Mouse (Mus musculus): ENCODE results near the gene Kcnab1.
A peak's percentile ranks its signal among the peaks of the same experiment; 100 is the strongest.

The Kcnab1 gene

GRCm38 (mm10) chr3:65108945-65109921 lies at the start of gene Kcnab1:
Gene Kcnab1, plus strand, starts transcription at chr3:65109384.
- no peak for DNase-seq (ENCODE audit: low spot score in 2 of 2)

DNA sequence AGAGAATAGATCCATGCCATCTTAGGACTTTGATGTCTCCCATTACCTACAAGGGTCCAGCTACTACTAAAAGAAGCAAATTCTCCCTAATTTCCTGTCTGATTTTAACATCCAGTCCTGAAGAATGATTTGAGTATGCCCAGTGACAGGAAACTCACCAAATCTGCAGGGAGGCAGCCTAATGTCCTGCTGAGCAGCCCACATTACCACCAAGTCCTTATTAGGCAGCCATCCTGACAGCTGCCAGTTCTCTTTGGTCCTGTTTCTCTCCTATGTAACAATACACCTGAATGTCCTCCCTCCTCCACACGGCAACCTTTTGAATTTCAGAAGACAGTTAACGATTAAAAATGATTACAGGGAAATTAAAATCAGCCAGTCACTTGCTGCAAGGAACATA lies 20.9 kb upstream of the Kcnab1 start:
- no peak for DNase-seq (ENCODE audit: low spot score in 2 of 2)

- no peak for DNase-seq (ENCODE audit: low spot score in 2 of 2)
These were observed 5.1 kb upstream of the Kcnab1 start for GRCm38 (mm10) chr3:65104117-65104516.

GRCm38 (mm10) chr3:65110190-65110589 lies 1.0 kb downstream of the Kcnab1 start:
- DNase-seq (ENCODE audit: low spot score in 2 of 2) = no peak

- no peak for DNase-seq (ENCODE audit: low spot score in 2 of 2)
These were observed 2.0 kb downstream of the Kcnab1 start for GRCm38 (mm10) chr3:65111176-65111575.

DNA sequence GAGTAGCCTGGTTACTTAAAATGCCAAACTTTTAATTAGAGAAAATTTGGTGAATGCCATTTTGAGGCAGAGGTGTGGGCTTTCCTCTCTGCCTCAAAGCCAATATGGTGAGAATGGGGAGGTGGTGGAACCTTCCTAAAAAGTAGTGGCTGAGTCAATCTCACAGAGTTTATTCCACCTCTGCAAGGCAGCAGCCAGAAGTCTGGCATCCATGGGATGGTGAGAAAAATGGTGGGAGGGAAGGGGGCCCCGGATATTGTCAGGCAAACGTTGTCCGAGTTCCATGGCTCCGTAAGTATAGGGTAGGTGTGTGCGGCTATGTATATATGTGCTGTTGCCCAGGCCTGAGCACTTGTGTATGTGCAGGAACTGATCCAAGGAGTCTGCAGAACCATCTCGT lies 6.0 kb downstream of the Kcnab1 start:
- DNase-seq (ENCODE audit: low spot score in 2 of 2) = no peak

DNA sequence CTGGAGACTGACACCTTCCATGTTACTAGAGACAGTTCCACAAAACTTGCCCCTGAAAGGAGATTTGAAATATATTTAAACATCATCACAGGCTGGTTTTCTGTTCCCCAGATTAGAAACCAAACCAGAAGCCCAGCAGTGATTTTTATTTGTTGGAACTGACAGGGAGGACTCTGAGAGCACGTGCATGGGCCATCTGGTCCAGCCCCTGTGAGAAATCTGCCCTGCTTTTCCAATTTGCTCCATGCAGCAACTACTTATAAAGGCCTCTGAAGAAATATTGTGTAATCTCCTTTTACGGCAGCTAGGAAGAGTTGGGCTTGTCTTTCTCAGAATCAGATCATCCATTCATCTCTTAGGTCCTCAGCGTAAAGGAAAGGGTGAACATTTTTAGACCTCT lies 7.8 kb downstream of the Kcnab1 start:
- no peak for DNase-seq (ENCODE audit: low spot score in 2 of 2)

- DNase-seq (ENCODE audit: low spot score in 2 of 2) = no peak
These were observed 8.2 kb downstream of the Kcnab1 start for GRCm38 (mm10) chr3:65117365-65117764.

GRCm38 (mm10) chr3:65124975-65125374 lies 15.8 kb downstream of the Kcnab1 start:
- no peak for DNase-seq (ENCODE audit: low spot score in 2 of 2)

DNA sequence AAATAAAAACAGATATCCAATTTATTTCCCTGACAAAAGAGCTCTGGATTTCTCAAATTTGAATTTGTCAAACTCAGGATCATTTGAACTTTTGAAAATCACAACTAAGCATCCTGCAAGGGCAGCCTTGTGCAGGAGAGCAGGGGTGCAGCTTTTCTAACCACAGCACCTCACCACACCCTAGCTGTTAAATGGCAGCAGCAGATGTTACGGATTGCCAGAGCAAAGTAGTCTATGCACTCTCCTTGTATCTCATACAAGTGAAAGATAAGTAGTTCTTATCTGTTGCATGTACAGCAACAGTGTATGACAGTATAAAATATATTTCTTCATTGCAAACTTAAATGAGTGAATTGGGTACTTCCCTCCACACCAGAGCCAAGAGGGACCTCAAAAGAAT lies 20.4 kb downstream of the Kcnab1 start:
- no peak for DNase-seq (ENCODE audit: low spot score in 2 of 2)

DNA sequence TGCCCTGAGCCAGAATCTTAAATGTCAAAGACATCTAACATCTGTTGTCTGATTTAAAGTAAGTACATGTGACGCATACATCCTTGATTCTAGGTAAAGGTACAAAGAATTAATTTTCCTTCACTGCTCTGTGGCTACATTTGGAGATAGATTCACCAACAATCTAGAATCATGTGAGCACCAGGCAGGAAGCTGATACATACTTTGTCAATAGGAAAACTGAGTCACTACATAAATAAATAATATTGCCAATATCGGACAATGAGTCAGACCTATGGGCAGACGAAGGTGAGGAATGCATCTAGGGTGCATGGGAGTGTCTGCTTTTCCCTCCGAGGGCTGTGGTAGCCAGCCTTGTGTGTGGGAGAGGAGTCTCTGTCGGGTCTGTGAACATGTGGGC lies 25.7 kb downstream of the Kcnab1 start:
- DNase-seq (ENCODE audit: low spot score in 2 of 2) = no peak

DNA sequence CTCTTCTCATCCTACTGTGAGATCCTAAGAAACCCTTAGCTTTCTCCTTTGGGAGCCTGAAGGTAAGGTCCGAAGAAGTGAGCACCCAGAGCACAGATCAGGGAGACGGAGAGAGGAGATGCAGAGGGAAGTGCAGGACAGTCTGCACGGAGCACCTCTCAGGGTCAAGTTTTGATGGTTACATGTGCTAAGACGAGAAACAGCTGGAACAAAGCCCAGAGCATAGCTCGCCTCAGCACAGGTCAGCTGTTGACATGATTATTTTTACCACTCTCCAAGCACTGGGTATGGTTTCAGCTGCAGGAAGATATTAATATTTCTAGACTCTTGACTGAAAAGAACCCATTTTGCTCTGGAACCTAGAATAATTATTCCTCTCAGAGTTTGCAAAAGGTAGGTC lies 27.7 kb downstream of the Kcnab1 start:
- peak; percentile 28 to 51 for DNase-seq (ENCODE audit: low spot score in 2 of 2)

DNA sequence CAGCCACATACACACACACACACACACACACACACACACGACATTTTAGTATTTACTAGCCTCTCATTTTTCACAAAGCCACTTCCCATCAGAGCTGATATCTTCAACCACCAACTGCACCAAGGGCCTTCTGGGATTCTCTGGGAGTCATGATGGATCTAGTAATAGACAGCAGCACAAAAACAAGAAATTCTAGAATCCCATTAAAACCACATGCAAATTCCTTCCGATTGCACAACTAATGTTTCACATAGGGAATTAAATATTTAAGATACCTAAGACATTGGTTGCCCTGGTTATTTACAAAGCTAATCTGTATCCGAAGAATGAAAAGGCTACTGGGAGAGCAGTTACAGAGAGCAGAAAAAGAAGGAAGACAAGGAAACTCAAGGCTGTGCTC lies 29.6 kb downstream of the Kcnab1 start:
- DNase-seq (ENCODE audit: low spot score in 2 of 2) = no peak

DNA sequence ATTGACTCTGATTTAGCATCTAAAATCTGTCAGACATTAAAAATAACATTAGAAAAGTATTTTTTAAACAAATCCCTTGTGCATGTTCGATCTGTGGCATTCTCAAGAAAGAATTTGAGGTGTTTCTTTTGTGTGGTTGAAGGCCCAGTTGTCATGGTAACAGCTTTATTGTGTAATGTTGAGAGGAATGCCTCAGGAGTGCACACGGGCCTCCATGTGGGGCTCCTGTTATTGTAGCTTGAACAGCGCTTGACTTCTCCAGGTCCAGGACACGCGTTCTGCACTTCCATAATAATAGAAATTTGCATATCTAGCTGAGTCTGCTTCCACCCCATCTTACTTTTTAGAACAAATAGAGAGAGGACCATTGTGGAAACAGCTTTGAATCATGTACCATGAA lies 36.0 kb downstream of the Kcnab1 start:
- DNase-seq (ENCODE audit: low spot score in 2 of 2) = no peak

DNA sequence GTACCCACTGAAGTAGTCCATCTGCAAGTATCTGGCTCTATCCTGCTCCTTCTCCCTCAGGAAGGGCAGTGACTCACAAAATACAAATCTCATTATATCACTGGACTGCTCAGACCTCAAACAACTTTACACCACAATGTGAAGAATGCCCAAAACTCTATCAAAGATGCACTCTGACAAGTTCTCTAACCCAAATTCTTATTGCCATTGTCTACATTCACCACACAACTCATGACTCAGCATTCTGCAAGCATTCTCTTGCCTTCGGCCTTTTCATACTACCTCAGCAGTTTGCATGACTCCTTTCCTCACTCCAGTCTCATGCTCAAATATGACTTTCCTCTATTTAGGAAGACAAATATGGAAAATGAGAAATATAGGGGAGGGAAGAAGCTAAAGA lies 42.6 kb downstream of the Kcnab1 start:
- DNase-seq (ENCODE audit: low spot score in 2 of 2) = no peak

GRCm38 (mm10) chr3:65172964-65173363 lies 63.8 kb downstream of the Kcnab1 start:
- DNase-seq (ENCODE audit: low spot score in 2 of 2) = no peak

DNA sequence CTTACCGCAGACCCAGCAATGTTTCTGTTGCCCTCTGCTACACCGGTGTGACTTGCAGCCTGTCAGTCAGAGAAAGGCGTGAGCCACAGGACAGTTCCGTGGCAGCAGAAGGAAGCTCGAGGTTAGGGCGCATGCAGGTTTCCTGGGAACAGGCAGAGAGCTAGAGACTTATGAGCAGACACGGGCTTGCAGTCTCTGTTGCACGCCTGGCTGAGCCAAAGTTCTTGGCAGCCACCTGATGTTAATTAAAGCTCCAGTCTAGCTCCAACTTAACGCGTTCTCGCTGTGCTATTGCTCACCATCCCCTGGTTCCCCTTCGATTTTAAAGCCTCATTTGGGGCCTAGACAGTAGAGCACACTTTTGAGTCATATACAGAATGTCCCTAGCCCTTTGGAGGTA lies 65.4 kb downstream of the Kcnab1 start:
- no peak for DNase-seq (ENCODE audit: low spot score in 2 of 2)

DNA sequence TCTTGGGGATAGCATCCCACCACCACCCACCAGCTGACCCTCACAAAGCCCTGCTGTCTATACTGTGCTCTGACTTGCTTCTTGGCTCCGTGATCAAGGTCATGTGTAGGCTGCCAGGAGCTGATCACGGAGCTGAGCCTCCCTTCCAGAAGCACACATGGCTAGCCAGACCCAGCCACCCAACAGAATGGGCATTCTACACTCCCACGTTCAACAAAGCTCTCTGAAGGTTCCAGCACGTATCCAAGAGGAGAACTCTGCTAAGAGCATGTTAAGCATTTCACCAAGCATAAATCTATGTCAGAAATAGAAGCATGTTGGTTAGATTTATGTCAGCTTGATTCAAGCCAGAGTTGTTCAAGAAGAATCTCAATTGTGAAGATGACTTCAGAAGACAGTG lies 66.6 kb downstream of the Kcnab1 start:
- no peak for DNase-seq (ENCODE audit: low spot score in 2 of 2)

- no peak for DNase-seq (ENCODE audit: low spot score in 2 of 2)
These were observed 67.7 kb downstream of the Kcnab1 start for GRCm38 (mm10) chr3:65176846-65177245.

DNA sequence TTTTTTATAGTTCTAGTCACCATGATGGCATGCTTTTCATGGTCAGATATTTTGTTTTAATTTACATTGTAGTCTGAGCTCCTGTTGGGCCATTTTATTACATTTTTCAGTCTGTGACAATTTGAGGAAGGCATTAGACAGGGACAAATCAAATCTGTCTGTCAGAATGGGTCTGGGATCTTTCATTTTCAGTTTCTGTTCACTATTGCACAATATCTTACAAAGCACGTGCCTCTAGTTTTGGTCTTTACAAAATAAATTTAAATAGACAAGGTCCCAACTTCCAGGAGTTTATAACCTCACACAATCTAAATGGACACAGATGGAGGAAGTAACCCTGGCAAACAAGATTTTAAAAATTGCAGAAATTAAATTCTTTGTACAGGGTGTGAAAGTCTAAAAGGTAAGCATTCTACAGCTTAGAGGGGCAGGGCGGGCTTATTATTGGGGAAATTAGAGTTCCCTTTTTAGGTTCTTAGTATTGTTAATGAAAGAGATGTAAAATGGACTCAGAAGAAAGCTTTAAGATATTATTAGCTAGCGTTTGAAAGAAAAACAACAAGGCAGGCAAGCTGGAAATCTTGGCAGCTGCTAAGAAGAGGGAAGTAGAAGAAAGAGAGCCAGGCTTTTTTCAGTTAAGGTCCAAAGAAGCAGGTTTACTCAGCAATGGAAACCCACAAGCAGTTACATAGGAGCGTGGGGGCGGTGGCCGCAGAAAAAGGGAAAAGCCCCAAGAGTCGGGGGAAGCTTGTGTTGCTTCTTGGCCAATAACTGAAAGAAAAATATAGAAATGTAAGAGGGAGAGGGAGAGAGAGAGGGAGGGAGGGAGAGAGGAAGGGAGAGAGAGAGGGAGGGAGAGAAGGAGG lies 78.9 kb downstream of the Kcnab1 start:
- DNase-seq (ENCODE audit: low spot score in 2 of 2) = no peak

GRCm38 (mm10) chr3:65200611-65201010 lies 91.4 kb downstream of the Kcnab1 start:
- no peak for DNase-seq (ENCODE audit: low spot score in 2 of 2)

DNA sequence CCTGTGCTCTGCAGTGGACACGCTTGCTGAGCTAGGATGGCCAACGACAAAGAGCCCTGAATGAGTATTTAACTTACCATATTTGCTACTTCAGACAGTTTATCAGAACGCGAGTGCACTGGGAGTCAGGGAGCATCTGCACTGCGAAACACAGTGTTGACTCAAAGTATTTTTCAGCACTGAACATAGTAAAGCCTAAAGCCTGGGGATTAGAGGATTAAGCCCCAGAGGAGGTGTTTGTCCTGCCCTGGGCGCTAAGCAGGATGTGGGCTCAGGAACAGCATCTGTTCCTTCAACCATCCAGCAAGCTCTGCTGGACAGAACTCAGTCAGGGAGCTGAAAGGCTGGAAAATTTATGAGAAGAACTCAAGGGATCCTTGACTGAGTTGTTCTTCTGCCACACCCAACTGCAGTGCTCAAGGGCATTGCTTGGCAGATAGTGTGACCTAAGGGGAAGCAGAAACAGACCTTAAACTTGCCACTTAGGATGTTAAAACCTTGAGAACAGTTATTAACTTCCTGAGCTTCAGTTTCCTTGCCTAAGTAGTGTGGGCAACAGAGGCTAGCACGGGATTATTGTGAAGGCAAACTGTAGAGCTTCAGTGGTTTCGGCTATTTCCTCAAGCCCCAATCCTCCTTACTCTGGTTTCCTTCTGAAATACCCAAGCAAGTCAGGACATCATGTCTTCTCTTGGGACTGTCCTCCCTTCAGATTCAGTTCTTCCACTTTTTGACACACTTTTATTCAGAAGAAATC lies 94.4 kb downstream of the Kcnab1 start:
- DNase-seq (ENCODE audit: low spot score in 2 of 2) = no peak
